Mouse (Mus musculus): Measurements from ENCODE around the gene Por. TPM values are rescaled to one million over a fixed set of nuclear protein-coding genes. Genes with fewer than 3 reads are reported as not detected.
A peak's percentile ranks its signal among the peaks of the same experiment; 100 is the strongest.

The Por gene
- total RNA-seq, 2 experiments from 2014 or later, result 81.9 to 87.8 TPM

GRCm38 (mm10) chr5:135761881-135762280, 92.0 kb downstream of the Por start:
- DNase-seq (ENCODE audit: low spot score in 2 of 2), result no peak

GRCm38 (mm10) chr5:135763526-135763925, 93.7 kb downstream of the Por start:
- DNase-seq (ENCODE audit: low spot score in 2 of 2), result peak; percentile 71 to 77

- no peak for DNase-seq (ENCODE audit: low spot score in 2 of 2)
Observed at GRCm38 (mm10) chr5:135764971-135765370, 95.1 kb downstream of the Por start.

- no peak for DNase-seq (ENCODE audit: low spot score in 2 of 2)
Observed at GRCm38 (mm10) chr5:135772519-135772918, 102.7 kb downstream of the Por start.

GRCm38 (mm10) chr5:135776546-135776945, 106.7 kb downstream of the Por start:
- no peak for DNase-seq (ENCODE audit: low spot score in 2 of 2)

GRCm38 (mm10) chr5:135777796-135778470, 108.1 kb downstream of the Por start, which contains the start of gene Styxl1:
Gene Styxl1 (minus strand): TSS chr5:135778385.
- DNase-seq (ENCODE audit: low spot score in 2 of 2), result peak in 1 of 2 experiments; percentile 41

GRCm38 (mm10) chr5:135778471-135779445, 108.9 kb downstream of the Por start, which contains the start of gene Mdh2:
Gene Mdh2 (plus strand): TSS chr5:135778480.
- DNase-seq (ENCODE audit: low spot score in 2 of 2), result peak; percentile 98 to 100

- DNase-seq (ENCODE audit: low spot score in 2 of 2), result no peak
Observed at GRCm38 (mm10) chr5:135780331-135780730, 110.5 kb downstream of the Por start.

GRCm38 (mm10) chr5:135782901-135783300, 113.1 kb downstream of the Por start:
- DNase-seq (ENCODE audit: low spot score in 2 of 2), result no peak

Small RNA genes lying within 50 kb of the gene (microRNA-seq; reads per million reads assigned to microRNA genes)
- 0 to 0.28 reads per million in 2 experiments for gene Mir7034

Other genes starting within 250 kb of the Por start
- gene Hip1, start 124.9 kb upstream of the Por start, total RNA-seq (2021), result 10 to 100 TPM; 56.1 to 62.6 TPM
- gene Ccl26, start 106.5 kb upstream of the Por start, total RNA-seq (2021), result not detected
- gene Ccl24, start 97.0 kb upstream of the Por start, total RNA-seq (2021), result under 1 TPM in 1 of 2 experiments, not detected in 1; 0.44 TPM
- 10 to 100 TPM; 66.9 to 71.7 TPM for gene Rhbdd2, start 37.4 kb upstream of the Por start, total RNA-seq (2021)
- gene Tmem120a, start 74.4 kb downstream of the Por start, total RNA-seq (2021), result 10 to 100 TPM; 13.7 to 15.6 TPM
- gene Styxl1, start 108.4 kb downstream of the Por start, total RNA-seq (2021), result under 1 TPM in 1 of 2 experiments, not detected in 1; 0.44 TPM
- 100 to 1,000 TPM; 463 to 479 TPM for gene Mdh2, start 108.4 kb downstream of the Por start, total RNA-seq (2021)
- gene Srrm3, start 136.9 kb downstream of the Por start, total RNA-seq (2021), result 10 to 100 TPM; 63.2 to 68.4 TPM
- gene Hspb1, start 217.9 kb downstream of the Por start, total RNA-seq (2021), result 10 to 100 TPM in 1 of 2 experiments, 1 to 10 TPM in 1; 7.1 to 10.5 TPM